Mouse (Mus musculus) gastrocnemius, postnatal 36 days (tissue): ENCODE results near the gene Purb. TPM values are rescaled to one million over a fixed set of nuclear protein-coding genes. Genes with fewer than 3 reads are reported as not detected.

Experiments
- DNase-seq, 2 experiments: peaks; one replicate each; pipeline ENCODE4 v3.0.0; 2022
- intact Hi-C: fragments of 180-260 bp; cut with DNase I; formaldehyde crosslinking; loops from one replicate; pipeline ENCODE4 v1.15.1; 2025
- long read RNA-seq, 2 experiments: library from polyadenylated mRNA; stranded (forward); transcript quantifications; one replicate each; pipeline ENCODE4 v2.0.0; 2021
- total RNA-seq, 2 experiments: library from RNA; stranded (reverse); gene quantifications; 2 replicates each; pipeline ENCODE4 v1.2.3; 2021

The Purb gene
- 10 to 100 TPM; 19.7 to 20.7 TPM for total RNA-seq
- long read RNA-seq, experiment 1, full-length matches to known transcripts: 28 of 28 reads
- long read RNA-seq, experiment 1, partial matches to known transcripts: 0 of 28 reads
- long read RNA-seq, experiment 1, other reads (novel, unspliced or antisense): 0 of 28 reads
- long read RNA-seq, experiment 2, full-length matches to known transcripts: 25 of 25 reads
- long read RNA-seq, experiment 2, partial matches to known transcripts: 0 of 25 reads
- long read RNA-seq, experiment 2, other reads (novel, unspliced or antisense): 0 of 25 reads

- peak; percentile 86 to 89 for DNase-seq
- intact Hi-C loops: no loop called here
Measured at GRCm38 (mm10) chr11:6475867-6476484, at the start of gene Purb. Purb (minus strand) TSS chr11:6475917.

- intact Hi-C loops: no loop called here
- DNase-seq: no peak
Measured at GRCm38 (mm10) chr11:6525241-6525640, 49.5 kb upstream of the Purb start.

GRCm38 (mm10) chr11:6524880-6525238 is 49.1 kb upstream of the Purb start:
- intact Hi-C loops: no loop called here
- no peak for DNase-seq

GRCm38 (mm10) chr11:6524165-6524879 is 48.6 kb upstream of the Purb start:
- intact Hi-C loops: no loop called here
- no peak for DNase-seq

- intact Hi-C loops: no loop called here
Measured at GRCm38 (mm10) chr11:6523662-6524088, 48.0 kb upstream of the Purb start.

GRCm38 (mm10) chr11:6522782-6523525 is 47.2 kb upstream of the Purb start:
- intact Hi-C loops: no loop called here

More at GRCm38 (mm10) chr11:6523662-6524088, 48.0 kb upstream of the Purb start:
- no peak for DNase-seq

GRCm38 (mm10) chr11:6520507-6521173 is 44.9 kb upstream of the Purb start, which contains the start of gene Myo1g:
Myo1g (minus strand) TSS chr11:6520965.
- DNase-seq: no peak

More at GRCm38 (mm10) chr11:6522782-6523525, 47.2 kb upstream of the Purb start:
- no peak for DNase-seq

GRCm38 (mm10) chr11:6519491-6520033 is 43.8 kb upstream of the Purb start:
- DNase-seq: no peak
- intact Hi-C loops: no loop called here

More at GRCm38 (mm10) chr11:6520507-6521173, 44.9 kb upstream of the Purb start, which contains the start of gene Myo1g:
- intact Hi-C loops: no loop called here

- DNase-seq: peak in 1 of 2 experiments; percentile 31
- intact Hi-C loops: no loop called here
Measured at GRCm38 (mm10) chr11:6514837-6515236, 39.1 kb upstream of the Purb start.

GRCm38 (mm10) chr11:6508269-6508876 is 32.7 kb upstream of the Purb start:
- intact Hi-C loops: no loop called here
- no peak for DNase-seq

- intact Hi-C loops: no loop called here
- DNase-seq: no peak
Measured at GRCm38 (mm10) chr11:6506516-6506915, 30.8 kb upstream of the Purb start.

- no peak for DNase-seq
- intact Hi-C loops: no loop called here
Measured at GRCm38 (mm10) chr11:6504689-6505088, 29.0 kb upstream of the Purb start.

- DNase-seq: no peak
- intact Hi-C loops: no loop called here
Measured at GRCm38 (mm10) chr11:6504226-6504625, 28.5 kb upstream of the Purb start.

- intact Hi-C loops: no loop called here
- no peak for DNase-seq
Measured at GRCm38 (mm10) chr11:6502506-6502905, 26.8 kb upstream of the Purb start.

- intact Hi-C loops: no loop called here
- DNase-seq: no peak
Measured at GRCm38 (mm10) chr11:6497311-6497948, 21.7 kb upstream of the Purb start.

- intact Hi-C loops: no loop called here
Measured at GRCm38 (mm10) chr11:6489691-6490503, 14.2 kb upstream of the Purb start.

GRCm38 (mm10) chr11:6489257-6489656 is 13.5 kb upstream of the Purb start:
- intact Hi-C loops: no loop called here
- DNase-seq: no peak

More at GRCm38 (mm10) chr11:6489691-6490503, 14.2 kb upstream of the Purb start:
- DNase-seq: peak in 1 of 2 experiments; percentile 34
